Mouse (Mus musculus) gastrocnemius, postnatal 36 days (tissue): ENCODE measurements around the gene Vmn2r56. TPM values are rescaled to one million over a fixed set of nuclear protein-coding genes. Genes with fewer than 3 reads are reported as not detected.
"Not testable (repeated sequence)": the region's sequence is repeated elsewhere in the genome, so short reads cannot be mapped to it uniquely, and the experiment has no call there.

Experiments used
- DNase-seq, 2 experiments: peaks; one replicate each; pipeline ENCODE4 v3.0.0; 2022
- intact Hi-C: fragments of 180-260 bp; cut with DNase I; formaldehyde crosslinking; loops from one replicate; pipeline ENCODE4 v1.15.1; 2025
- long read RNA-seq, 2 experiments: library from polyadenylated mRNA; stranded (forward); transcript quantifications; one replicate each; pipeline ENCODE4 v2.0.0; 2021
- total RNA-seq, 2 experiments: library from RNA; stranded (reverse); gene quantifications; 2 replicates each; pipeline ENCODE4 v1.2.3; 2021

The Vmn2r56 gene
- total RNA-seq: not detected
- long read RNA-seq, experiment 1: 0 reads
- long read RNA-seq, experiment 2: 0 reads

DNA sequence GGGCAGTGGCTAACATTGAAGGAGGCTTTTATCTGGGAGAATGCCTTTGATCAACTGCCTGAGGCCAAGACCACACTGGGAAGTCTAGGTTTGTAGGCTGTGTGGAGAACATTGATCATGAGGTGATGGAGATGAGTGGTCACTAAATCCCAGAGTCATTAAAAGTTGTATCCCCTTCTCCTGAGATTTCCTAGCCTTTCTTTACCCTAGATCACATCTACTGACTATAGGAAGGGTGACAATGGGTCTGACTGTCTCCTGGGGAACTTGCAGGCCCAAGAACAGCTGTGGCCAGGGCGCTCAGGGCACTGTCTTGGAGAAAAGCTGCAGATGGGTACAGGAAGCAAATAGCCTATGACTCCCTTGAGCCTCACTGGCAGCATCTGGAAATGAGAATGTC is at the start of gene Vmn2r56:
Gene Vmn2r56 (minus strand): TSS at position 101 of the 400 bp plus-strand sequence.
- no peak for DNase-seq
- intact Hi-C loops: no loop called here

DNA sequence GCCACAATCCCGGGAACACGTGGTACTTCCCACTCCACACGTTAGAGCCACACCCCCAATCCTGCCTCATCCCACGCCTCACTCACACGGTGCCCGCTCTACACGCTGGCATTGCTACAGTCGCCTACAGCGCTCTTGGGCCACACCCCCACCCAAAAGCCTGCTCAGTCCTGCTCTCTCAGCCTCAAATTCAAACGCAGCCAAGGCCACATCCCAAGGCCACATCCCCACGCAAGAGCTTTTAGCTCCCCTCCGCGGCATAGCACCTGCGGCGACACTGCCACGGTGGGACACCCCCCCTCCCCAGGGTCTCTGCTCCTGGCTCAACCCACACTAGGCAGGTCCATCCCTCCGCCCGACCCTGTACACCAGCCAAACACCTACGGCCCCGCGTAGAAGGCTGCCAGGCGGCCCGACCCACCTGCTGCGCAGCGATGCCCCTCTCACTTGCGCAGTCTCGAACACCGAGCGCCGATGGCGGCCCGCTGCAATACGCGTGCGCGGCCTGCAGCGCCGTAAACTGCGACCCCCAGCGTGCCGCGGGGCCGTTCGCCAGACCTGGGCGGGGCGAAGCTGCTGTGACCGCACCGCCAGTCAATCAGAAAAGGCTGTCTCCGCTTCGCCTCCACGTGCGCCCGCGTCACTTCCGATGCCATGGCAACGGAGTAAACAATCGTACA is 45.5 kb upstream of the Vmn2r56 start:
- intact Hi-C loops: no loop called here
- peak; percentile 26 to 53 for DNase-seq

DNA sequence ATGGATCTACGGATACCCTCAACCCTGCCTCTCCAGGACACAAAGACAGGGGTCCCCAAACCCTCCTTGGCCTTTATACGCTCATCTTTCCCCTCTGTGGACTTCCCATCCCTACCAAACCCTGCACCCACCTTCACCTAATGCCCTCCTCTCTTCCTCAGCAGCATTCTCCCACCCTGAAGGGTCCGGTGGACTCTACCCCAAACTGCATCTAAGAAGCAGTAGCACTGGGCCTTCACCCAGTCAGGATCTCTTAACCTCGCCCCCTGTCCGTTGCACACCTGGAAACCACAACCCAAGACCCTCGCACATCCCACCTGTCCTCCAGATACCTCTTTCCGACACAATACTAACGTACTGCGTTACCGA is 45.0 kb upstream of the Vmn2r56 start:
- DNase-seq: no peak
- intact Hi-C loops: no loop called here

DNA sequence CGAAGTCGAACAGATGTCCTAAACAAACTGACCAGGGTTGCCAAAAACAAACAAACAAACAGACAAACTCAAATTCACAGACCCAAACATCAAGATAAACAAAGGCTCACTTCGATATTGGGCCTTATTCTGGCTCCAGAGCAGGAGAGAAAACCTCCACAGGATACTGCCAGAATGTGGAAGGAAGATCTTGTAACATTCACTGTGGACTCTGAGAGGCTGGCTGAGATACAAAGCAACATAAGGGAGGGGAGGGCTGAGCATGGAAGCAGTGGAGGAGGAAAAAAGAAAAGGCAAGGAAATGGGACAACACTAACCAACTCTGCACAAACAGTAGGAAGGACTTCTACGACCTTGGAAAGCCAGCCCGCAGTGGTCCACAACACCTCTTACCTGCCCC is 44.3 kb upstream of the Vmn2r56 start:
- DNase-seq: no peak
- intact Hi-C loops: no loop called here

DNA sequence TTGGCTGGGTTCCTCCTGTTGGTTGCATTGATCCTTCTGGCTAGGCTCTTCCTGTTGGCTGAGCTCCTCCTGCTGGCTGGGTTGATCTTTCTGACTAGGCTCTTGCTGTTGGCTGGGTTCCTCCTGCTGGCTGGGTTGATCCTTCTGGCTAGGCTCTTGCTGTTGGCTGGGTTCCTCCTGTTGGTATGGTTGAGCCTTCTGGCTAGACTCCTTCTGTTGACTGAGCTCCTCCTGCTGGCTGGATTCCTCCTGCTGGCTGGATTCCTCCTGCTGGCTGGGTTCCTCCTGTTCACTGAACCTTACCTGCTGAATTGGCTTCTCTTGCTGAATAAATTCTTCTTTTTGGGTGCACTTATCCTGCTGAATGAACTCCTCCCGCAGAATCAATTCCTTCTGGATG is 39.8 kb upstream of the Vmn2r56 start:
- intact Hi-C loops: loop anchor here (5.0 kb wide), 1 partner anchor 58 kb away; the partner anchor contains the start of gene Zfp110
- peak; percentile 55 to 68 for DNase-seq

DNA sequence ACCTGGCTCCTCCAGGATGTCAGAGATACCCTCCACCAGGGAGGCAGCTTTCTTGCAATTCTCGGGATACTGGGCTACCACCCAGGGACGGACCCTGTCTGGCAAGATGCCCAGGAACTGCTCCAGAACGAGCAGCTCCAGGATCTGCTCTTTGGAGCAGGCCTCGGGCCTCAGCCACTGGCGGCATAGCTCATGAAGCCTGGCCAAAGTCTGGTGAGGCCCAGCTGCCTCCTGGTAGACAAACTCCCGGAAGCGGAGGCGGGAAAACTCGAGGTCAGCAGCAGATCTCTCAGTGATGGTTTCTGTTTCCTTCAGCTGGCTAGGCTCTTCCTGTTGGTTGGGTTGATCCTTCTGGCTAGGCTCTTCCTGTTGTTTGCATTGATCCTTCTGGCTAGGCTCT is 39.3 kb upstream of the Vmn2r56 start:
- no peak for DNase-seq
- intact Hi-C loops: loop anchor here (5.0 kb wide), 1 partner anchor 58 kb away; the partner anchor contains the start of gene Zfp110

DNA sequence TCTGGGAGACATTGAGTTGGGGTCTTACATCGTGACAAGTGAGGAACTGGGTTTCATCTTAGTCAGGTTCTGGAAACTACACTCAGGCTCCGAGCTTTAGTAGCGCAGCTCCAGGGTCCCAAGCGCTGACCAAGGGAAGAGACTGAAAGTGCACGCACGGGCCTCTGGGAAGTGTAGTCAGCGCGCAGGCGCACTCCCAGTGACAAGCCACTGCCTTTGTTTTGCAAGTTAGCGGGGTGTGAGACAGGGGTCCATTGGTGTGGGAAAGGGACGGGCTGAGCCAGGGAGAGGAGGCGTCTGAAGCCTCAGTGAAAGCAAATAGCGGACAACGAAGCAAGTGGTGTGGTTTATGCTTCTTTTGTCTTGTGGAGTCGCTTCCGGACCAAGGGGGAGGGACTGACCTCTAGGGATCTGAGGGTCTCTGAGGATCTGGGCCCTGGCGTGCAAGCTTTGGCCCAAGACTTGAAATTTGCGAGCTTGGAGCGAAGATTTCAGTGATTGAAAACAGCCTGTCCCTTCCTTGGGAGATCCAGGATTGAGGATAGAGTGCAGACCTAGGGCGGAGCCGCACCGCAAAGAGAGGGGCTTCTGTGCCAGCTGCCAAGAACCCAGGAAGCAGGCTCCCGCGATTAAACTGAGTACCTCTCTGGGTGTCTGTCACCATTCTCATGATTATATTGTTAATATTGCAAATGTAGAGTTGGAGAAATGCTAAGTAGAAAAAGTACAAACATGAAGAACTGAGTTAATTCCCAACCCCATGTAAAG is 14.8 kb upstream of the Vmn2r56 start:
- intact Hi-C loops: no loop called here
- DNase-seq: no peak

DNA sequence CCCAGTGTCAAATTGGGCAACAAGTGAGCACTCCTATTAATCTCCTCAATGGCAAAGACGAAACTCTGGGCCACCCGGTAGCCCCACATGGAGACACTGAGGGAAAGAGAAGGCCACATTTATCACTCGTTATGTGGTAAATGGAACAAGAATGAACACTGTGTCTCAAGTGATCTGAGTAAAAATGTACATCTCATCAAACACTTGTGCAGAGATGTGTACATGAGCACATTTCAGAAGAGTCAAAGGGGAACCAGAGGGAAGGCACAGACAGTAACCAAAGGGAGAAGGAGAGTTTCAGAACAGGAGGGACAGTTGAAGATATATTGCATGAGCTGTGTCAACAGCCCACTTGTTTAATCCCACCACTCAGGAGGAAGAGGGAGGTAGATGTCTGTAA is 49.9 kb downstream of the Vmn2r56 start, which contains the start of gene Vmn2r55:
Gene Vmn2r55 (minus strand): TSS at position 101 of the 400 bp plus-strand sequence.
- DNase-seq, intact Hi-C loops: not testable (repeated sequence)

DNA sequence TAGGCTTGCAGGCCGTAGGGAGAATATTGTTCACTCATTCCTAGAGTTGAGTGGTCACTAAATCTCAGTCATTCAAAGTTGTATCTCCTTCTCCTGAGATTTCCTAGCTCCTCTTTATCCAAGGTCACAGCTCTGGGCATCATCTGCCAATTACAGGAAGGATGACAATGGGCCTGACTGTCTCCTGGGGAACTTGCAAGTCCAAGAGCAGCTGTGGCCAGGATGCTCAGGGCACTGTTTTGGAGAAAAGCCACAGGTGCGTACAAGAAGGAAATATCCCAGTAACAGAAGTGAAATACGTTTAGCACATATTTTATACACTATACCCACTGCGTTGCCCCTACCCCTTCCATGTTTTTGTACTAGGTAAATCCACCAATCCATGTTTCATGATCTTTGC is 94.6 kb downstream of the Vmn2r56 start, which contains the start of gene Vmn2r54:
Gene Vmn2r54 (minus strand): TSS at position 101 of the 400 bp plus-strand sequence.
- intact Hi-C loops, DNase-seq: not testable (repeated sequence)

Other genes with a start within 250 kb of the Vmn2r56 start
- not detected for gene 2900092C05Rik, start 222.5 kb downstream of the Vmn2r56 start, total RNA-seq
- not detected for gene Vmn2r53, start 126.2 kb downstream of the Vmn2r56 start, total RNA-seq
- not detected for gene Vmn2r54, start 94.7 kb downstream of the Vmn2r56 start, total RNA-seq
- not detected for gene Vmn2r55, start 50.0 kb downstream of the Vmn2r56 start, total RNA-seq
- under 1 TPM; 0.87 to 0.91 TPM for gene Zscan18, start 68.6 kb upstream of the Vmn2r56 start, total RNA-seq
- gene Zfp329, start 83.9 kb upstream of the Vmn2r56 start, total RNA-seq: 1 to 10 TPM; 3.6 to 4.3 TPM
- 1 to 10 TPM; 6.4 to 8.2 TPM for gene Zfp110, start 99.8 kb upstream of the Vmn2r56 start, total RNA-seq
- 1 to 10 TPM; 1.3 to 2.0 TPM for gene Zfp128, start 146.2 kb upstream of the Vmn2r56 start, total RNA-seq
- gene Zscan22, start 162.8 kb upstream of the Vmn2r56 start, total RNA-seq: 1 to 10 TPM; 2.4 to 2.8 TPM
- gene Rps5, start 187.3 kb upstream of the Vmn2r56 start, total RNA-seq: 100 to 1,000 TPM; 473 to 557 TPM
- gene Rnf225, start 192.4 kb upstream of the Vmn2r56 start, total RNA-seq: under 1 TPM; 0.22 to 0.51 TPM
- gene Zfp324, start 230.8 kb upstream of the Vmn2r56 start, total RNA-seq: 1 to 10 TPM; 1.7 to 2.2 TPM
- 1 to 10 TPM; 1.7 to 2.5 TPM for gene Zfp446, start 242.8 kb upstream of the Vmn2r56 start, total RNA-seq